Mouse (Mus musculus) midbrain, embryonic 12.5 days (tissue): Measurements from ENCODE around the gene Rps6ka5. TPM values are rescaled to one million over a fixed set of nuclear protein-coding genes. Genes with fewer than 3 reads are reported as not detected.

Experiments
- ATAC-seq: fragments of 200-750 bp; cut with Nextera tagmentation; 2 replicates; pipeline ENCODE4 v1.8.0; 2017; ENCODE audit warnings: low read depth, moderate TSS enrichment, moderate library complexity; ENCODE audit not compliant: low FRiP score
- H3K27ac ChIP-seq: fragments of 300-500 bp; sonication (generic); replicated peaks from 2 replicates; pipeline ENCODE4 v1.5.1; 2016; ENCODE audit warnings: mild to moderate bottlenecking
- H3K27me3 ChIP-seq: fragments of 300-500 bp; sonication (generic); 2 replicates; pipeline ENCODE4 v1.6.1; 2016; ENCODE audit warnings: mild to moderate bottlenecking
- H3K36me3 ChIP-seq: fragments of 300-500 bp; sonication (generic); 2 replicates; pipeline ENCODE4 v1.6.1; 2016
- H3K4me1 ChIP-seq: fragments of 300-500 bp; sonication (generic); 2 replicates; pipeline ENCODE4 v1.6.1; 2016
- H3K4me2 ChIP-seq: fragments of 300-500 bp; sonication (generic); replicated peaks from 2 replicates; pipeline ENCODE4 v1.6.1; 2016; ENCODE audit warnings: mild to moderate bottlenecking, moderate library complexity
- H3K4me3 ChIP-seq: fragments of 300-500 bp; sonication (generic); 2 replicates; pipeline ENCODE4 v1.5.1; 2016; ENCODE audit warnings: mild to moderate bottlenecking
- H3K9ac ChIP-seq: fragments of 300-500 bp; sonication (generic); replicated peaks from 2 replicates; pipeline ENCODE4 v1.6.1; 2016; ENCODE audit warnings: mild to moderate bottlenecking, moderate library complexity
- H3K9me3 ChIP-seq: fragments of 300-500 bp; sonication (generic); 2 replicates; pipeline ENCODE4 v1.6.1; 2016; ENCODE audit warnings: mild to moderate bottlenecking
- WGBS: fragments of 180-500 bp; shearing (Covaris S2); methylation state at CpG from one replicate; pipeline ENCODE4 v1.1.7; 2016; 5-methylcytosine and 5-hydroxymethylcytosine counted together
- polyA plus RNA-seq: library from polyadenylated mRNA; unstranded; fragments of >200 nt; fragmentation: Nextera tagmentation; extraction: Ambion mirVana; gene quantifications from 2 replicates; pipeline ENCODE4 v1.2.1, GENCODE M21; 2016

Gene Rps6ka5
- polyA plus RNA-seq, 1 experiment from 2014 or later, result 6.4 TPM

DNA sequence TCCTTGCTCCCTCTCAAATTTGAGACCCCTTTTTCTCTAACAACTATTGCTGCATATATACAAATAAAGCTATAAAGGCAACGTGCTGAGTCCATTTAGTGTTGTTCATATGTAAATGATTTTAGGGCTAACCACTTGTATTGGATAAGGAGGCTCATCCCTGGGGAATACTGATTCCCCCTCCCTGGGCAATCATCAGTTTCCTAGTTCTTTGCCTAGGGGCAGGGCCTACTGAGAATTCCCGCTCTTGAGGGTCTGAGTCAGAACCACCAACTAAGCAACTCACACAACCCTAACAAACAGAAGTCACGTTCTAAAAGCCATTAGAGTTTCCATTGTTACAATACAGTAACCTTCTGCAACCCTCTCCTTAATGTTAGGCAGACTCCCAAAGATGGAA is 6.0 kb downstream of the Rps6ka5 start:
- Histone ChIP-seq H3K4me1 (peaks cover 9% of the 10 kb centered on the region), H3K4me2 (no peak overlapping the region), H3K9ac (no peak overlapping the region), H3K9me3 (no peaks in the 10 kb centered on the region), H3K27ac (no peak overlapping the region), H3K27me3 (no peaks in the 10 kb centered on the region), H3K36me3 (no peaks in the 10 kb centered on the region), H3K4me3 (no peak overlapping the region)
- WGBS, result 48% methylated on average over 3 of the region's 3 CpGs
- ATAC-seq, result no peak

DNA sequence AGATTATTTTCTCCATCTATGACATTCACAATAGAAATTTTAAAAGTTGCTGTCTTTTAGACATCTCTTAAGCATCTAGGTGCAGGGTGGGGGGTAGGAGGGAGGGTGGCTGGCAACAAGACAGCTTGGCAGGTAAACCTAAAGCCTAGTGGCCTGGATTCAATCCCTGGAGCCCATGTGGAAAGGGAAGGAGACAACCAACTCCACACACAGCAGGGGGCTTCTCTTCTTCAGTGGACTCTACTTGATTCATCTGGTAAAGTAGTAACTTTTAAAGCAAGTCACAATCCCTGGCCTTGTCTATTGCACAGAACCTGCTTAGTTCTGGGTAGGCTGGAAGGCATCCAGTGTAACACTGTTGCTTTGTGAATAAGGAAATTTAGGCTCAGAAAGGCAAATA is 9.3 kb downstream of the Rps6ka5 start:
- no peaks in the 10 kb centered on the region for H3K9me3 ChIP-seq
- H3K4me1 ChIP-seq, result no peaks in the 10 kb centered on the region
- ATAC-seq, result no peak
- H3K4me2 ChIP-seq, result no peak overlapping the region
- no peaks in the 10 kb centered on the region for H3K27me3 ChIP-seq
- no peak overlapping the region for H3K27ac ChIP-seq
- no peak overlapping the region for H3K4me3 ChIP-seq
- H3K9ac ChIP-seq, result no peak overlapping the region
- no peaks in the 10 kb centered on the region for H3K36me3 ChIP-seq

DNA sequence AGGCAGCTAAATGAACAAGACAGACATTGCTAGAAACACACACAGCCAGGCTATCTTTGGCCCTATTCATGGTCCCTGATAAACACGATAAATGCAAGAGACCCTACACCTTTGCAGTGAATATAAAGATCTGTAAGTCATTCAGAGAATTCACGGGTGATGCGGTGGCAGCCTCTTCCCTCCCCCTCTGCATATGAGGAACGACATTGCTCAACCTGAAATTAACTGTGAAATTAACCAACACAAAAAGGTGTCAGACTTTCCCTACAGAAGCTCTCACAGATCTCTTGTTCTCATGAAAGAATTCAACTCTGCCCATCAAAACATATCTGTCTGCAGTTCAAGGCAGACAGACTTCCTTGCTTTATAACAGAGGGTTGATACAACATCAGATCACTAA is 9.8 kb downstream of the Rps6ka5 start:
- no peak overlapping the region for H3K9ac ChIP-seq
- H3K4me1 ChIP-seq, result no peaks in the 10 kb centered on the region
- H3K27me3 ChIP-seq, result no peaks in the 10 kb centered on the region
- no peak overlapping the region for H3K27ac ChIP-seq
- H3K9me3 ChIP-seq, result no peaks in the 10 kb centered on the region
- H3K4me3 ChIP-seq, result no peak overlapping the region
- no peaks in the 10 kb centered on the region for H3K36me3 ChIP-seq
- no peak overlapping the region for H3K4me2 ChIP-seq
- ATAC-seq, result no peak
- 84% methylated on average over 4 of the region's 4 CpGs for WGBS

DNA sequence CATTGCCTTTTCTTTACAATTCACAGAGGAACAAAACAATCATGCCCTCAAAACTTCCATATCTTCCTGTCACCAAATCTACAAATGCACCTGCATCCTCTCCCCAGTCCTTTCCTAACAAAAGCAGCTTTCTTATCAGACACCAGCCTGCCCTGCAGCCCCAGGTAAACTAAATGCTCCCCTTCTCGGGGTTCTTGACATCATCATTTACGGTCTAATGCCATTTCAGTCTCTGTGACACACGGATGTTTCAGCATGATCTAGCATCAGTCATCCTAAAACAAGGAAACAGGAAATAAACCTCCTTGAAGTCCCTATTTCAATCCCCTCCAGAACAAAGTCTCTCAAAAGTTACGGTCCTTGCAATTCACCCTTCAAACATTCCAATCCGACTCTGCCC is 15.0 kb downstream of the Rps6ka5 start:
- Histone ChIP-seq H3K9ac (no peak overlapping the region), H3K9me3 (no peaks in the 10 kb centered on the region), H3K4me3 (no peak overlapping the region), H3K36me3 (no peaks in the 10 kb centered on the region), H3K27ac (no peak overlapping the region), H3K4me2 (no peak overlapping the region), H3K4me1 (no peaks in the 10 kb centered on the region), H3K27me3 (no peaks in the 10 kb centered on the region)
- WGBS, result 82% methylated on average over 5 of the region's 5 CpGs
- ATAC-seq, result no peak

DNA sequence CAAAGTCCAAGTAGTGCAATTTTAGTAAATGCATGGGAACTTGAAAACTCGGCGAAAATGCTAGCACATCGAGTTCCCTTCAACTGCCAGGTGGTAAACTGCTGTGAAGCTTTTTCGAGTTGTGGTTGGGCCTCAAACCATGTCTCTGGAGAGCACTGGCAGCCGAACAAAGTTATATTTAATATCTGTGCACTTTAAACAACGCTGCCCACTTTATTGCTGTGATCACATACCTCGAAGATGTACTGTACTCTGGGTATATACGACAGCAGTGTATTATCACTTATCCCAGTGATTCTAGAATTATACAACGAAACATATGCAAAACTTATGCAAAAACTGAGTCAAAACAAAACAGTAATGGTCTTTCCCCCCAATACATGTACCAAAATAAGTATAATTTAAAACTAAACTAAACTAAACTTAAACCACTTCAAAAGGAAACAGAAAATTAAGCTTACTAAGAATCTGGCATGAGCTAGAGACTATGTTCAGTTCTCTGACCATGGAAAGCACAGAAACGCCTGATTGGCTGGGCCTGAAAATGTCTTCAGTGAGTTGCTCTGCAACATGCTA is 15.6 kb downstream of the Rps6ka5 start:
- H3K9me3 ChIP-seq, result no peaks in the 10 kb centered on the region
- H3K4me1 ChIP-seq, result no peaks in the 10 kb centered on the region
- H3K36me3 ChIP-seq, result no peaks in the 10 kb centered on the region
- ATAC-seq, result no peak
- no peak overlapping the region for H3K4me3 ChIP-seq
- H3K27me3 ChIP-seq, result no peaks in the 10 kb centered on the region
- H3K27ac ChIP-seq, result no peak overlapping the region
- no peak overlapping the region for H3K9ac ChIP-seq
- 83% methylated on average over 10 of the region's 10 CpGs for WGBS
- H3K4me2 ChIP-seq, result no peak overlapping the region

DNA sequence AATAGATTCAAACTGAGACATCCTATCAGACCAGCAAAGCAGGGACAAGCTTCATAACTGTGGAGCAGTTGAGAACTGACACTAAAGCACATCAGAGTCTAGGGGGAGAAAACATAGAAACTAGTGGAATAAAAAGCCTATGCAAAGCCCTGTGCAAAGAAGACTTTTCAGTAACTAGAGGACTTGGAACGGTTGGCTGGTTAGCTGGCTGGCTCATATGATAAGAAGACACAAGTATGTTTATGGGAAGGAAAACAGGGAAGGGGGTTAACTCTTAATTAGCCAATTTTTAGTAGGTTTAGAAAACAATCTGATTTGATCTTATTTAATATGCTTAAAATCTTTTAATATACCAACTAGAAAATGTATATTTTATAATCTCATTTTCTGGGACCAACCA is 16.4 kb downstream of the Rps6ka5 start:
- H3K4me1 ChIP-seq, result no peaks in the 10 kb centered on the region
- ATAC-seq, result no peak

DNA sequence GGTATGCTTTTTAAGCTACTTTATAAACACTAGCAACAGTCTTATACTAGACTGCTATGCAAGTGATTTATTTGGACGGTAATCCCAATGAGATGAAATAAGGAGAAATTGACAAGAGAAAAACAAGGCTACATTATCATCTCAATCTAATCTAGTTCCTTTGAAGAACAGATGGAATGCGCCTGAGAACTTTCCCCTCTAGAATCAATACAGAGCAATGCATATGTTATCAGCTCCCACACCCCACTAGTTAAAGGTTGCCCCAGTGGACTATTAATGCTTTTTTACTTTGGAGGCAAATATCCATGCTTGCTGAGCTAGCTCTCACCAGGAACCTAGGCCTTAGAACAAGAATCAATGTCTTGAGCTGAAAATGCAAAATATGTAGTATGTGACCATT is 19.5 kb downstream of the Rps6ka5 start:
- no peak for ATAC-seq
- no peaks in the 10 kb centered on the region for H3K9me3 ChIP-seq

More for the DNA sequence above, 16.4 kb downstream of the Rps6ka5 start:
- 77% methylated on average over 1 of the region's 1 CpGs for WGBS
- no peaks in the 10 kb centered on the region for H3K27me3 ChIP-seq
- no peak overlapping the region for H3K27ac ChIP-seq
- H3K9ac ChIP-seq, result no peak overlapping the region
- H3K9me3 ChIP-seq, result no peaks in the 10 kb centered on the region
- H3K4me3 ChIP-seq, result no peak overlapping the region
- no peak overlapping the region for H3K4me2 ChIP-seq
- no peaks in the 10 kb centered on the region for H3K36me3 ChIP-seq

DNA sequence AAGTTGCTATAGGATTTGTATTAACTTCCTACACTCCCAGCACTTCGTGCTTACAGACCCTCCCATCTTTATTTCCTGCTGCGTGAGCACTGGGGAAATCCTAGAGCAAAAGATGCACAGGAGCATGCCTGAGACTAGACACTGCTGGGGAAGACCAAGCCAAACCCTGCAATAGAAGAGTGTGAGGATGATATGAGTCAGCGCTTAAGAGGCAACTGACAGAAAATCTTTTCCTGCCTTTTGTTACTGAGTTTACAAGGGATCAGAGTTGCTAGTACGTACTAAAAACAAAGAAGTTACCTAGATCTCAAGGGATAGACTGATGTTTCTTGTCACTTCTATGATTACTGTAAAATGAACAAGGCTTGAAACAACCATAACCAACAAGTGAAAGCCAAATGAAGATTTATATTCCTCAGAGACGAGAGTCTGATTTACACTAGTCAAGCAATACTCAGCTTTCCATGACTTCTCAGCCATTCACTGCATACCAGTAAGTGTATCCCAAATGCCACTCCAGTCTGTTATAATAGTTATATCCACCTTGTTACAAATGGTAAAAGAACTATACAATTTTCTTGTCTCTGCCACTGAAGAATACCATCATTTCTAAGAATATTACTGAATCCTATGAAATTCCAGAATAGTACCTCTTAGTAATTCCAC is 21.6 kb downstream of the Rps6ka5 start:
- ATAC-seq, result no peak
- WGBS, result 87% methylated on average over 5 of the region's 5 CpGs
- Histone ChIP-seq H3K27me3 (no peaks in the 10 kb centered on the region), H3K27ac (no peak overlapping the region), H3K4me1 (no peaks in the 10 kb centered on the region), H3K4me2 (no peak overlapping the region), H3K36me3 (no peaks in the 10 kb centered on the region), H3K9me3 (no peaks in the 10 kb centered on the region), H3K9ac (no peak overlapping the region), H3K4me3 (no peak overlapping the region)

More for the DNA sequence above, 19.5 kb downstream of the Rps6ka5 start:
- Histone ChIP-seq H3K4me1 (no peaks in the 10 kb centered on the region), H3K36me3 (no peaks in the 10 kb centered on the region), H3K4me3 (no peak overlapping the region), H3K4me2 (no peak overlapping the region), H3K27me3 (no peaks in the 10 kb centered on the region), H3K9ac (no peak overlapping the region), H3K27ac (no peak overlapping the region)
- WGBS, result 90% methylated on average over 2 of the region's 2 CpGs

DNA sequence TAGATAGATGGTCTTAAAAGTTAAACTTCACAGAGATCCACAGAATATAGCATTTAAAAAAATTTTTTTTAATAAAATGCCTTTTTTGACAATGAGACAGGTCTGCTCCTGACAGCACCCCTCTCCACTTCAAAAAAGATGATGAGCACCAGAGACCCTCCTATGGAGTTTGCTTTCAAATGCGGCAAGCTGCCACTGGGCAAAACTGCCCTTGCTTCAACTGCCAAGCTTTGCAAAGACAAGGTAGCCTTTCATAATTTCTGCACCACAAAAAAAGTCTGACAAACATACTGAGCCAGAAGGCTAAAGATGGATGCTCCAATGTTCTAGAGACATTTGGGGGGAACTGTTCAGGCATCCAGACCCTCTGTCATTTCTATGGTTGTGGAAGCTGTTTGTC is 28.8 kb downstream of the Rps6ka5 start:
- Histone ChIP-seq H3K9me3 (no peaks in the 10 kb centered on the region), H3K27me3 (no peaks in the 10 kb centered on the region), H3K27ac (no peak overlapping the region), H3K4me1 (0 out of 2 replicates have a peak, but pooled peaks cover 2% of the 10 kb centered on the region), H3K4me2 (no peak overlapping the region), H3K4me3 (no peak overlapping the region), H3K36me3 (no peaks in the 10 kb centered on the region), H3K9ac (no peak overlapping the region)
- no peak for ATAC-seq
- WGBS, result 94% methylated on average over 1 of the region's 1 CpGs

DNA sequence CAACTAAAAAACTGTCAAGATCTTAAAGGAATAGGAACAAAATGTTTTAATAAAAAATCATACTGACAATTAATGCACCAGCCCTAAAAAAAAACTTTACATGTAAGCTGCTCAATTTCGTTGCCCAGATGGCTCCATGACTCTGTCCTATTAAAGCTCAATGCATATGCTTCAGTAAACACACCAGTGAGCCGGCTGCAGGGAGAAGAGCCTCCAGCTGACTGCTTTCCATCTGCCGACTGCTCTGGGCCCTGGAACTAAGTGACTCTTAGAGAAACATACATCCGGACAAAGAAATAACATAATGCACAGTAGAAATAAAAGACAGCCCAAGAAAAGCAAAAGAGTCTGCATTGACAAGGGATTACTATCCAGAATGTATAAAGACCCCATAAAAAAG is 30.2 kb downstream of the Rps6ka5 start:
- H3K4me2 ChIP-seq, result no peak overlapping the region
- WGBS, result 16% methylated on average over 4 of the region's 4 CpGs
- H3K36me3 ChIP-seq, result no peaks in the 10 kb centered on the region
- no peak overlapping the region for H3K27ac ChIP-seq
- H3K4me1 ChIP-seq, result peaks cover 6% of the 10 kb centered on the region
- H3K4me3 ChIP-seq, result no peak overlapping the region
- no peak overlapping the region for H3K9ac ChIP-seq
- H3K9me3 ChIP-seq, result no peaks in the 10 kb centered on the region
- ATAC-seq, result peak; percentile 47; the same call in 1 of the 2 replicates
- H3K27me3 ChIP-seq, result no peaks in the 10 kb centered on the region

DNA sequence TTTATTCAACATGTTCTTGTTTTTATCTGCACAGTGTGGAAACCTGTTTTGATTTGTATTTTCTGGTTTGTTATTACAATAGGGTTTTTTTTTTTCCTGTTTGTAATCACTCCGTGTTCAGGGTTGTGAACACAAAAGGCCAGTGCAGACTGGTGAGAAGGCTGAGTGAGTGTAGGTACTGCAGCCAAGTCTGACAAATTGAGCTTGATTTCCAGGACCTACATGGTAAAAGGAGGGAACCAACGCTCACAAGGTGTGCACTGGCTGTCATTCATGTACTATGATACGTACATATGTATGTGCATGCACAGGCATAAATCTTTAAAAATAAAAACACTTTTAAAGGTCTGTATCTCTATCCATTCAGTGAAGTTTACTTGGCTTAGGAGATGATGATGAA is 31.5 kb downstream of the Rps6ka5 start:
- ATAC-seq, result no peak
- 87% methylated on average over 3 of the region's 3 CpGs for WGBS

DNA sequence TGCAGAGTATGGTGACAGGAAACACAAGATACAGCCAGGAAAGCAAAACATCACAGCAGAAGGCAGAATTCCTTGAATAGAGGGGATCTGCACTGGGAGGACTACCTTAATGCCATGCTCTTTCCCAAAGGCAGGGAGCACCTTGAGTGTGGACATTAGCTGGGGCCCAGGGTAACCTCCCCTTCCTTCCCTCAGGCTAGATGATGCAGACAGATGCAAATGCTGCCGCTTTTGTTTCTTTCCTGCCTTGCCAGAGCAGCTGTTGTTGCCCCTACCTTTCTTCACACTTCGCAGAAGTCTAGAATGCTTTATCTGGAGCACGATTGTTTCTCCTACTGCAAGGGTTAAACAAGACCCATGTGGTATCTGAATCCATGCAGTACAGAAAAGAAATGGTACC is 34.6 kb downstream of the Rps6ka5 start:
- Histone ChIP-seq H3K9me3 (no peaks in the 10 kb centered on the region), H3K9ac (no peak overlapping the region), H3K4me2 (no peak overlapping the region), H3K36me3 (no peaks in the 10 kb centered on the region), H3K27ac (no peak overlapping the region), H3K4me1 (peaks cover 6% of the 10 kb centered on the region), H3K4me3 (no peak overlapping the region), H3K27me3 (no peaks in the 10 kb centered on the region)
- no peak for ATAC-seq
- WGBS, result 51% methylated on average over 3 of the region's 3 CpGs

More for the DNA sequence above, 31.5 kb downstream of the Rps6ka5 start:
- no peaks in the 10 kb centered on the region for H3K36me3 ChIP-seq
- no peak overlapping the region for H3K4me2 ChIP-seq
- no peak overlapping the region for H3K27ac ChIP-seq
- H3K4me1 ChIP-seq, result peaks cover 6% of the 10 kb centered on the region
- H3K27me3 ChIP-seq, result no peaks in the 10 kb centered on the region
- H3K4me3 ChIP-seq, result no peak overlapping the region
- no peaks in the 10 kb centered on the region for H3K9me3 ChIP-seq
- H3K9ac ChIP-seq, result no peak overlapping the region

DNA sequence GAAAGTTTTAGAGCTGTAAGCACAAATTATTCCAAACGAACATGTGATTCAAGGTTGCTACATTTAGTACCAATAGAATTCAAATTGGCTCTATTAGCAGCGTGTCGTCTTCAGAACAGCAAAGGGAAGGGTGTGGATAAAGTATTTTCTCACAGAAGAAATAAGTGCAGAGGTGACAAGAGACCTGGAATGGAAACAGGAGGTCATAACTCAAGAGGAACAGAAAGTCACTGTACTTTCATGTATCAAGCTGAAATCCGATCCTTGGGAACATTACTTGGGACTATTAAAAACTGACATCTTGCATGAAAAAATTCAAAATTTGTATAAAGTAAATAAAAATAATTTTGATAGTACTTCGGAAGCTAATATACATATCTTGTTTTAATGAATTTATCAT is 36.3 kb downstream of the Rps6ka5 start:
- Histone ChIP-seq H3K4me3 (no peak overlapping the region), H3K9ac (no peak overlapping the region), H3K27me3 (no peaks in the 10 kb centered on the region), H3K9me3 (no peaks in the 10 kb centered on the region), H3K4me2 (no peak overlapping the region), H3K36me3 (no peaks in the 10 kb centered on the region), H3K27ac (no peak overlapping the region), H3K4me1 (peaks cover 4% of the 10 kb centered on the region)
- ATAC-seq, result no peak
- 88% methylated on average over 5 of the region's 5 CpGs for WGBS
